Mouse (Mus musculus) embryonic facial prominence, embryonic 13.5 days (tissue): Measurements from ENCODE around the gene Spaca6. TPM values are rescaled to one million over a fixed set of nuclear protein-coding genes. Genes with fewer than 3 reads are reported as not detected.

Source experiments
- ATAC-seq: fragments of 200-750 bp; cut with Nextera tagmentation; 2 replicates; pipeline ENCODE4 v1.8.0; 2017; ENCODE audit warnings: low read depth; ENCODE audit not compliant: insufficient number of reproducible peaks, insufficient read depth, low FRiP score, low TSS enrichment
- H3K27ac ChIP-seq: fragments of 300-500 bp; sonication (generic); 2 replicates; pipeline ENCODE4 v1.5.1; 2015; ENCODE audit warnings: moderate library complexity, mild to moderate bottlenecking, inconsistent platforms
- H3K27me3 ChIP-seq: fragments of 300-500 bp; sonication (generic); 2 replicates; pipeline ENCODE4 v1.6.1; 2015; ENCODE audit warnings: mild to moderate bottlenecking, inconsistent platforms
- H3K36me3 ChIP-seq: fragments of 300-500 bp; sonication (generic); 2 replicates; pipeline ENCODE4 v1.6.1; 2015; ENCODE audit warnings: mild to moderate bottlenecking, inconsistent platforms
- H3K4me1 ChIP-seq: fragments of 300-500 bp; sonication (generic); 2 replicates; pipeline ENCODE4 v1.6.1; 2015; ENCODE audit warnings: inconsistent platforms
- H3K4me2 ChIP-seq: fragments of 300-500 bp; sonication (generic); 2 replicates; pipeline ENCODE4 v1.6.1; 2015; ENCODE audit warnings: moderate library complexity, mild to moderate bottlenecking, inconsistent platforms
- H3K4me3 ChIP-seq: fragments of 300-500 bp; sonication (generic); 2 replicates; pipeline ENCODE4 v1.5.1; 2015; ENCODE audit warnings: mild to moderate bottlenecking, inconsistent platforms
- H3K9ac ChIP-seq: fragments of 300-500 bp; sonication (generic); 2 replicates; pipeline ENCODE4 v1.6.1; 2015; ENCODE audit warnings: mild to moderate bottlenecking, inconsistent platforms
- H3K9me3 ChIP-seq: fragments of 300-500 bp; sonication (generic); 2 replicates; pipeline ENCODE4 v1.6.1; 2016; ENCODE audit warnings: inconsistent platforms
- WGBS: fragments of 180-500 bp; shearing (Covaris S2); methylation state at CpG from one replicate; pipeline ENCODE4 v1.1.7; 2015; ENCODE audit warnings: mixed read lengths; 5-methylcytosine and 5-hydroxymethylcytosine counted together
- polyA plus RNA-seq: library from polyadenylated mRNA; unstranded; fragments of >200 nt; fragmentation: Nextera tagmentation; extraction: Ambion mirVana; gene quantifications from 2 replicates; pipeline ENCODE4 v1.2.1, GENCODE M21; 2015

The Spaca6 gene
- polyA plus RNA-seq, 1 experiment from 2014 or later, result 51.9 TPM

DNA sequence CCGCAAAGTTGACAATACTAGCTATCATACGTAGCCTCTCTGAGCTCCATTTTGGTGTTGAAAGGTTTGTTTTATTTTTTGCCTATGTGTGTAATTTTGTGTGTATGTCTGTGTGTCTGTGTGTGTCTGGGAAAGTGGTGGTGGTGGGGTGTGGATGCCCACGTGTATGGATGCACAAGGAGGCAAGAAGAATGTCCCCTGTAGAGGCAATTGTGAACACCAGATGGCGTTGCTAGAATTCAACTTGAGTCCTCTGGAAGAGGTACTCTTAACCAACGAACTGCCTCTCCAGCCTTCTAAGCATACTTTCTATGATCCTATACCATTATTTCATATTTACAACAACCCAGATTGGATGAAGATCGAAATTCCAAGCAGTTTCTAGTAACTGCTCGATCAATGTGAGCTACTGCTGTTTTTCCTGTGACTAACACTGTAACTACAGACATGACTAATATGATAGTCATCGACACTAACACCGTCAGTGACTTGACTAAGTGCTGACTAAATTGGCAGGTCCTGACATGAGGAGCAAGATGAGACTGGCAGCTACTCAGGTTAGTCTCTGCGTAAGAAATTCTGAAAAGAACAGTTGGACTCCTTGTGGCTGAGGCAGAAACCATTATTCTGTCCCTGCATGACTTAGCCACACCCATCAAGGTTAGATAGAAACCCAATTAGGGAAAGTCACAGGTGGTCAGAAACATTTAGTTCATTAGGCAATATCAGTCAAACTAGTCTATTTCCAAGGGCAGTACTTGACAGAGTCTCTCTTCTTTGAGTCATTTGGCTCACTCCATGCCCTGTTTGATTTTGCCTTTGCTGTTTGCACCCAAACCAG lies 18.4 kb downstream of the Spaca6 start:
- 68% methylated on average over 10 of the region's 10 CpGs for WGBS

DNA sequence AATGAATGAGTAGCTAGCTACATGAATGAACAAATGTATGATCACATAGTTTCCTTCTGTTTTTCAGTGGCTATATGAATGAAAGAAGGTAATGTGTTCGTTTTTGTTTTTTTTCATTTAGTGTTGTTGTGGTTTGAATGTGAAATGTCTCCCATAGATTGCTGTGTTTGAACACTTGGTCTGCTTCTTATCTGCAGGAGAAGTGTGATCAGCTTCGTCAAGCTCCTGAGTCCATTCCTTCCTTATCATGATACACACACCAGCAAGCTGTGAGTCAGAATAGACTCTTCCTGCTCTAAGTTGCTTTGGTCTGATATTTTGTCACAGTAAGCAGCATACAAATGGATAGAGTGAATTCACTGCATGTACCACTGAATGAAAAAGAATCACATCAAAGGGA lies 22.0 kb downstream of the Spaca6 start:
- WGBS, result 86% methylated on average over 2 of the region's 2 CpGs
- no peak overlapping the region for H3K4me2 ChIP-seq
- ATAC-seq, result no peak
- no peak overlapping the region for H3K9ac ChIP-seq
- H3K36me3 ChIP-seq, result peaks cover 11% of the 10 kb centered on the region
- H3K27me3 ChIP-seq, result peaks cover 16% of the 10 kb centered on the region
- no peaks in the 10 kb centered on the region for H3K4me1 ChIP-seq
- H3K9me3 ChIP-seq, result no peaks in the 10 kb centered on the region
- H3K27ac ChIP-seq, result no peak overlapping the region
- H3K4me3 ChIP-seq, result no peak overlapping the region

More for the DNA sequence above, 18.4 kb downstream of the Spaca6 start:
- ATAC-seq, result no peak
- Histone ChIP-seq H3K36me3 (peaks cover 34% of the 10 kb centered on the region), H3K27ac (no peak overlapping the region), H3K4me2 (no peak overlapping the region), H3K27me3 (peaks cover 15% of the 10 kb centered on the region), H3K9me3 (no peaks in the 10 kb centered on the region), H3K9ac (no peak overlapping the region), H3K4me3 (no peak overlapping the region), H3K4me1 (no peaks in the 10 kb centered on the region)

DNA sequence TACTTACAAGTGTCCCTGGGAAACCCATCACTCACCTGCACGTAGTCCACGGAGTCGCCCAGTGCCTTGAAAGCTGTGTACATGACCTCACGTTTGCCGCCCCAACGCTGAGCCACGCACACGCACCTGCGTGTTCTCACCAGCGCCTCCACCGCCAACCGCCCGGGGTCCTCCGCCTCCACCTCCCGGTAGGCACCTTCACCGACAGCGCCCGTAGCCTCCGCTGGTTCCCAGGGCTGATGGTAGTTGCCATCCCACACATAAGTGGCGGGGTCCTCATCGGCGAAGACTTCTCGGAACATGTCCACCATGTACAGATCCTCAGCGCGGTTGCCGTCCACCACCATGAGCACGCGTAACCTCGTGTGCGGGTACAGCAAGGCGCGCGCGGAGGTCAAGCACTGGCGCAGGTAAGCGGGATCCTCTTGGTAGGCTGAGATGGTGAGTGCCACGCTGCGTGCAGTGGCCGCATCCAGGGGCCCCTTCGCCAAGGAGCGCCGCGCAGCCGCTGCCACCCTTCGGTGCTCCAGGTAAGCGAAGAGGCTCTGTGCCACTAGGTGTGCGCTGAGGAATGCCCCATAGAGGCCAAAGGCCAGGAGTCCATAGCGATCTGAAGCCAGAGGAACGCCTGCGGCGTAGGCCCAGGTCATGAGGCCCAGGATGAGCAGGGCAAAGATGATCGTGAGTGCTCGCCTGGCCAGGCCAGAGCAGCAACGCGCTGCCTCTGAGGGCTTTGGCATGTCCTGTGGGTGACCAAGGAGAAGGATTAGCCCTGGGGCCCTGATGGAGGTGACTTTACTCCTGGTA lies 23.2 kb downstream of the Spaca6 start:
- peak overlapping the region; percentile 27 for H3K4me2 ChIP-seq
- no peak overlapping the region for H3K27ac ChIP-seq
- H3K36me3 ChIP-seq, result peaks cover 11% of the 10 kb centered on the region
- no peaks in the 10 kb centered on the region for H3K9me3 ChIP-seq
- peaks cover 16% of the 10 kb centered on the region for H3K27me3 ChIP-seq
- no peak for ATAC-seq
- WGBS, result 23% methylated on average over 55 of the region's 55 CpGs
- H3K9ac ChIP-seq, result no peak overlapping the region
- peak overlapping the region; percentile 9; the same call in 1 of the 2 replicates for H3K4me3 ChIP-seq
- peaks cover 9% of the 10 kb centered on the region for H3K4me1 ChIP-seq

DNA sequence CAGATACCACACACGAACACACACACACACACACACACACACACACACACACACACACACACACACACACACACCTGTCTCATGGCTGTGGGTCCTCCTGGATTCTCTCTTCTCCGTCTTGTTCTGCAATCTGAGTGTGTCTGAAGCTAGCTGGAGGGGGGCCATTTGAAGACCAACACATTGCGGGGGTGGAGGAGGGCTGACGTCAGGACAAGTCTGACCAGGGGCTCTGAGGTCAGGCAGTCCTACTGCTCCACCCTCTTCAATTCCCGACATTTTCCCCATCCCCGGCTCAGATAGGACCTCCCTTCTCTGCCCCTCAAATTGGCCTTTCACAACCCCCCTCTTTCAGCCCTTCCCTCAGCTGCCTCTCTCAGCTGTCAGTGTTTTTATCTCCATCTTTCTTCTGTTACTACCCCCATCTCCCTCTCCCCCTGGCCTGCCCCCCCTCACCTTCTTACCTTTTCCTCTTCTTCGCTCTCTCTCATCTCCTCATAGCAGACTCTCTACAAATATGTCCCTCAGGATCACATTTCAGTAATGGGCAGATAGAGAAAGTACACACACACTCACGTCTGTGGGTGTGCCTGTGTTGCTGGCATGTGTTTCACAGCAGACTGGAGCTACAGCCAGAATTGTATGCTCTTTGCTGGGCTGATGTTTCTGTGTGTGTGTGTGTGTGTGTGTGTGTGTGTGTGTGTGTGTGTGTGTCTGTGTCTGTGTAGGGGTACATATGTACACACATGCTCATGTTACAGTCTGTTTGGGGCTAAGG lies 28.3 kb downstream of the Spaca6 start, which contains the start of gene Has1:
Gene Has1 (minus strand): TSS at position 142 of the 775 bp plus-strand sequence.
- no peaks in the 10 kb centered on the region for H3K9me3 ChIP-seq
- no peaks in the 10 kb centered on the region for H3K36me3 ChIP-seq
- ATAC-seq, result 0 out of 2 replicates have a peak, but pooled peaks have one; percentile 21
- peaks cover 3% of the 10 kb centered on the region for H3K27me3 ChIP-seq
- H3K4me2 ChIP-seq, result peak within 1 kb of the TSS; percentile 31; the same call in 1 of the 2 replicates
- no peak within 1 kb of the TSS for H3K9ac ChIP-seq
- 14% methylated on average over 8 of the region's 8 CpGs for WGBS
- peaks cover 21% of the 10 kb centered on the region for H3K4me1 ChIP-seq
- no peak within 1 kb of the TSS for H3K27ac ChIP-seq
- H3K4me3 ChIP-seq, result no peak within 1 kb of the TSS

DNA sequence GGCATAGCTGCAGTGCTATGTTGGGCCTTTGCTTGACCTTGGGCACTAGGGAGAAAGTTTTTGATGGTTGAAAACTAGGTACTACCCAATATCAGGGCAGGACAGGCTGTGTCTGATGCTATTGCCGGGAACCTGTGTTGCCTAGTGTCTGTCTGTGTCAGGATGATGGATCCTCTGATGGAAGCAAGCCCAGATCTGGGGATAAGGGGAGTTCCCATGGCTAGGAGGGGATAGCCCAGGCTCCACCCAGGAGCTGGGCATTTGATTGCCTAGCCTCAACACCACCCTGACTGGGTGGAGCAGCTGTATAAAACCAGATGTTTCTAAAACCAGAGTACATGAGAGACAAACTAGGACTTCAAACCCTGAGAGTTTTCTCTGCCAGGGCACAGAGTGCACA lies 29.7 kb downstream of the Spaca6 start:
- Histone ChIP-seq H3K4me1 (peaks cover 21% of the 10 kb centered on the region), H3K9ac (no peak overlapping the region), H3K36me3 (no peaks in the 10 kb centered on the region), H3K27me3 (no peaks in the 10 kb centered on the region), H3K4me3 (no peak overlapping the region), H3K9me3 (no peaks in the 10 kb centered on the region), H3K27ac (no peak overlapping the region), H3K4me2 (no peak overlapping the region)
- ATAC-seq, result no peak
- WGBS, result 79% methylated on average over 1 of the region's 1 CpGs

DNA sequence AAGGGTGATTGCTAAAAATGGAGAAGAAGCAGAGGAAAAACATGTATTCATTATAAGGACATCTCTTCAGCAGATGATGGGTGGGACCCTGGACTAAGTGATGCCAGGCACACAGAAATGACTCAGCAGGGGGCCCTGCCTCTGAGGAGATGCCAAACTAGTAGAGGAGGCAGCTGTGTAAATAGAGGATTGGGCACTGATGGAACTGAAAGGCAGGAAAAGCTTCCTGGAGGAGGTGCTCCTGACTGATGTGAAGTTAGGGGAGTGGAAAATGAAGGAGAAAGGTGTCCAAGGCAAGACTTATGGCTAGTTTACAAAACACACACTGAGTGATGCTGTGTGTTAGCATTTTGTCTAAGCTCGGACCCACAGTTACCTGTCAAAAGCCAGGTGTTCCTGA lies 30.5 kb downstream of the Spaca6 start:
- Histone ChIP-seq H3K27me3 (no peaks in the 10 kb centered on the region), H3K27ac (no peak overlapping the region), H3K36me3 (peaks cover 2% of the 10 kb centered on the region; the same call in 1 of the 2 replicates), H3K9me3 (no peaks in the 10 kb centered on the region), H3K4me2 (no peak overlapping the region), H3K9ac (no peak overlapping the region), H3K4me3 (no peak overlapping the region), H3K4me1 (peaks cover 21% of the 10 kb centered on the region)
- no peak for ATAC-seq
- WGBS, result 91% methylated on average over 1 of the region's 1 CpGs

DNA sequence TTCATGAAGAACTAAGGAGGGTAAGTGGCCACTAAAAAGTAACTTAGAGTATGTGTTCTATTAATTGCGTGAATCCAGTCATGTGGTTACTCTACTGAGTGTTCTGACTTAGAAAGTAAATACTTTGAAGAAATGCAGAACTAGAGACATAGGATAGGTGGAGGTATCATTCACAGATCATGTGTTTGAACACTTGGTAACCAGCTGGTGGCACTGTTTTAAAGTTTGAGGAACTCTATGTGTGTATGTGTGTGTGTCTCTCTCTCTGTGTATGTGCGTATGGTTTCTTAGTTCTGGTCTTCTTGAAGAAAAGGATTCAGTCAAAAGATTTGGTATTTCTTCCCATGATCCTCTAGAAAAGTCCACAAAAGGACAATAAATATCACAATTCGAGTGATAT lies 33.2 kb downstream of the Spaca6 start:
- H3K4me1 ChIP-seq, result peaks cover 12% of the 10 kb centered on the region
- WGBS, result 88% methylated on average over 3 of the region's 3 CpGs

DNA sequence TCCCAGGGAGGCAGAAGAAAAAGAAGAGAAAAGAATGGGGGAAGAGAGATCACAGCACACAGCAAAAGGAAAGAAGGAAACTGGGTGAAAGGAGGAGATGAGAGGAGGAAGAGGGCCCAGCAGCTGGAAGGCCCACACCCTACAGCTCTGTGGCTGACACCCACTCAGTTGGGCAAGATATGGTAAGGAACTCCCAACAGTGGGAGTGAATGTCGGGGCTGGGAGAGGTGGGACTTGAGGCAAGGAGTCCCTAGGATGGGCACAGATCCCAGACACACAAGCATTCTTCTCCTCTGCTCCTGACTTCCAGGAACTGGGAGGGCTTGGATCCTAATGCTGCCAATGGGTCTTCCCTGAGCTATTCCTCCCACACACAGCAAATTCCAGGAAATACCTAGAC lies 35.4 kb downstream of the Spaca6 start:
- Histone ChIP-seq H3K27ac (no peak overlapping the region), H3K4me1 (no peaks in the 10 kb centered on the region), H3K9me3 (no peaks in the 10 kb centered on the region), H3K27me3 (no peaks in the 10 kb centered on the region), H3K4me3 (no peak overlapping the region), H3K4me2 (no peak overlapping the region), H3K36me3 (peaks cover 14% of the 10 kb centered on the region; the same call in 1 of the 2 replicates), H3K9ac (no peak overlapping the region)
- ATAC-seq, result no peak
- 63% methylated on average over 1 of the region's 1 CpGs for WGBS

More for the DNA sequence above, 33.2 kb downstream of the Spaca6 start:
- H3K4me3 ChIP-seq, result no peak overlapping the region
- H3K9ac ChIP-seq, result no peak overlapping the region
- H3K4me2 ChIP-seq, result no peak overlapping the region
- H3K36me3 ChIP-seq, result peaks cover 11% of the 10 kb centered on the region; the same call in 1 of the 2 replicates
- H3K27me3 ChIP-seq, result no peaks in the 10 kb centered on the region
- no peaks in the 10 kb centered on the region for H3K9me3 ChIP-seq
- no peak for ATAC-seq
- H3K27ac ChIP-seq, result no peak overlapping the region

DNA sequence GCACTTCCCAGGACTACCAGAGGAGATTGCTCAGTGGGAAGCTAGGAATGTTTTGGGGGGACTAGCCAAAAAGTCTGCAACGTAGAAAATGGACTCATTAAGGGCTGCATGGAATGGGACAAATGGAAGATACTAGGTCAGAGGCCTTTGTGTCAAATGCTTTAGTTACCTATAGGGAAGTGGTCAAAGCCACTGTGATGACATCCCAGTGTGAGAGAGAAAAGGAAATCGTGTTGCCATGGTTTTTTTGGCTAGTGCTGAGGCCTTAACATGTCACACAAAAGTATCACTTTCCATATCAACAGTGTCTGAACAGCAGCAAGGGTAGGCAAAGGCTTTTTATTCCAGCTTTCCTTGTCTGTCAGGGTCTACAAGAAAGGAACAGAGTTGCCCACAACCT lies 38.2 kb downstream of the Spaca6 start:
- ATAC-seq, result no peak
- no peaks in the 10 kb centered on the region for H3K4me1 ChIP-seq
- WGBS, result 57% methylated on average over 2 of the region's 2 CpGs
- H3K27ac ChIP-seq, result no peak overlapping the region
- H3K9ac ChIP-seq, result no peak overlapping the region
- H3K4me3 ChIP-seq, result no peak overlapping the region
- no peak overlapping the region for H3K4me2 ChIP-seq
- H3K9me3 ChIP-seq, result no peaks in the 10 kb centered on the region
- peaks cover 14% of the 10 kb centered on the region; the same call in 1 of the 2 replicates for H3K36me3 ChIP-seq
- H3K27me3 ChIP-seq, result no peaks in the 10 kb centered on the region

DNA sequence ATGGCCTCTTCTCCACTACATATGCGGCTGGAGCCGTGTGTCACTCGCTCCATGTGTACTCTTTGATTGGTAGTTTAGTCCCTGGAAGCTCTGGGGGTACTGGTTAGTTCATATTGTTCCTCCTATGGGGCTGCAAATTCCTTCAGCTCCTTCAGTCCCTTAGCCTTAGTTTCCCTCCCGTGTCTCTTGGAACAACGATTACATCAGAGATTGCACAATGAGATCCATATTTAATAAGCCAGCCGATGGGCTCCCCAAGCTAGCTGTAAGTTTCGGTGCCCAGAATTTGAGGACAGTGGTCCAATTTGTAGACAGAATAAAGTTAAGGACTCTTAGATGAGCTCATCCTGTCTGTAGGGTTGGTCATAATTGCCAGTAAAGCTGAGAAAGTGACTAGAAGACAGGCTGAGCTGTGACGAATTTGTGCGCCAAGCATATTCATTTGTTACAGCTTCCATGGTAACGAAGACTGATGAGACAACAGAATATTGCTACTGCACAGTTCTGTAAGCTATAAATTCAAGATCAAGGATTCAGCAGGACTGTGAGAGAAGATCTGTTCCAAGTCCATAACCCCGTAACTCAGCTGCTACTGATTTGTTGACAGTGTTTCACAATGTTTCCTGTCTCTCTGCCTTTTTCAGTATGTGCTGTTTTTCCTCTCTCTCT lies 40.0 kb downstream of the Spaca6 start:
- Histone ChIP-seq H3K27ac (no peak overlapping the region), H3K9ac (no peak overlapping the region), H3K4me2 (no peak overlapping the region), H3K4me3 (no peak overlapping the region), H3K9me3 (no peaks in the 10 kb centered on the region), H3K4me1 (no peaks in the 10 kb centered on the region), H3K36me3 (peaks cover 14% of the 10 kb centered on the region; the same call in 1 of the 2 replicates), H3K27me3 (no peaks in the 10 kb centered on the region)
- no peak for ATAC-seq
- 87% methylated on average over 11 of the region's 11 CpGs for WGBS
